Mouse (Mus musculus): ENCODE results near the gene Rasef.
"Not testable (repeated sequence)": the region's sequence is repeated elsewhere in the genome, so short reads cannot be mapped to it uniquely, and the experiment has no call there.

The Rasef gene

DNA sequence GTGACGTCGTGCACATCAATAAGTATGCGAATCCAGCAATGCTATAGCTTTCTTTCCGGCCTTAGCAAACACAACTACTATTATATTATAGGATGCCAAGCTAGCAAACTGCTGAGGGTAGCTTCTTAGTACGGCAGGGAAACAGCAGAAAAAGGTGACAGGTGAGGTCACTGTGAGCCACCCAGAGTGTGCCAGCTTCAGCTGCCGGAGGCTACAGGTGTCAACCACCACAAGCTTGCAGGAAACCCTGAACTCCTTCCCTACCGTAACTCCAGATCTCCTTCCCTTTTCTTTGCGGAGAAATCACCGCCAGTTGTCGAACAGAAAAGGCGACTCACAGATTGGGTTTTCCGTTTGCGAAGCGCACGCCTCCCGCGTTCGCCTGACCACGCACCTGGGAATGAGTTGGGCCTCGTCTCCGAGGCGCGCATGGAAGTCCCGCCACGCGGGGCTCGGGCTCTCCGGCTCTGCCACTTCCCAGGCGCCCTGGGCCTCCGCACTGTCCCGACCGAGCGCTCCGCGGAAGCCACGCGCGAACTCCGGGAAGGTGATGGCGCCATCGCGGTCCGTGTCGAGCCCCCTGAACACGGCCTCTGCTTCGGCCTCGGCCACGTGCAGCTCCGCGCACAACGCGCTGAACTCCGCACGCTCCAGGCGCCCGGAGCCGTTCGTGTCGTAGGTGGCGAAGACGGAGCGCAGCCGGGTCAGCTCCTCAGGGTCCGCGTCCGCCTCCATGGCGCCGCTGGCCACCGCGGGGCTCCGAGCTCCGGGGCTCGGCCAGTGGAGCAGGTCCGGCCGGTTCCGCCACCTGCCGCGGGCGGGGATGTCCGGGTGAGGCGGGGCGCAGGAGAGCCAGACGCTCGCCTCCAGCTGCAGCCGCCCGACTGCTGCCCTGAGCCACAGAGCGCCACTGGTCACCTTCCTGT lies at the start of gene Rasef:
TSS of gene Rasef (minus strand) at position 735 of the 926 bp plus-strand sequence.
- no peak for DNase-seq (ENCODE audit: low read depth, low spot score)

DNA sequence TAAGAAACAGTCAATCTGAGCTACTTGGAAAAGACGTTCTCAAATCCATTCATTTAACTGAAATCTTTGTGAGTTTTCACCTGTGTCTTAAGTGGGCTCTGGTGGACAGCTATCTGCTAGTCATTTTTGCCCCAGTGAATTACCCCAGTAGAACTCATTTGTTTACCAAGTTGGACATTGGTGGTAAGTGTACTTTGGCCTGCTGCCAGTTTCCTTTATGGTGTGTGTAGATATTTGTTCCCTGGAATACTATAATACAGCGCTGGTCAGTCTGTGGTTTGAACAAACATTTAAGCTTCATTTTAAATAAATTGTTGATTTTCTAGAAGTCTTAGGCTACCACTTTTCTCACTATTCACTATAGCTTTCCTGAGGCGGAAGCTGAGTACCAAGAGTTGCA lies 35.8 kb upstream of the Rasef start:
- no peak for DNase-seq (ENCODE audit: low read depth, low spot score)

DNA sequence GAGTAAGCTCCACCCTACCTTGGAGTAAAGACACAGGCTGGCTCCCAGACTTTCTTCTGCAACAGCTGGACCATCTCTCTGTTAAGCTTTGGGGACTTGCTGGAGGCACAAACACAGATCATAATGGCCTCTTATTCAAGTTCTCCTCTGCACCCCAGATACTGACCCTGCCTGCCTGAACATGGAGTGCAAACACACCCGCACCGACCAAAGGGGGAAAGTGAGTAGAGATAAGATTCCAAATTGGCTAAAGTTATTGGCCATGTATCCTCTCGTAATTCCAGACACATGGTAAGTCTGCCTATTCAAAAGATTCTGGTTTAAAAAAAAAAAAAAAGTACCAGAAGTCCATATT lies 369 bp upstream of the Rasef start:
- DNase-seq (ENCODE audit: low read depth, low spot score) = no peak

DNA sequence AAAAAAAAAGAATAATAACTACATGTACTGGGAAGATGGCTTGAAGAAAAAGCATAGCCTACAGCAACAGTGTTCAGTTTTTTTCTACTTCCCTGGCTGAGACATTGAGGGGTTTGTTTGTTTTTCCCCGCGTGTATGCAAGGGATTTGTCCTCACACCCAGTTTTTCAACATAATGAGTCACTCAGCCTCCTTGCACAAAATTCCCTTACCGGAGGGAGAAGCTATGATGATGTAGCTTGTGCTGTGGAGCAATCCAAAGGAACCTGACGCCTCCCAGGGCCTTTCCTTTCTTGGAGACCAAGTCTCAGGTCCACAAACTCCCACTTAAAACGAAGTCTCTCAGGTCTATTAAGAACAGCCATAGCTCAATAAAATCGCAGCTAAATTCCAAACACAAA lies 1.3 kb downstream of the Rasef start:
- no peak for DNase-seq (ENCODE audit: low read depth, low spot score)

DNA sequence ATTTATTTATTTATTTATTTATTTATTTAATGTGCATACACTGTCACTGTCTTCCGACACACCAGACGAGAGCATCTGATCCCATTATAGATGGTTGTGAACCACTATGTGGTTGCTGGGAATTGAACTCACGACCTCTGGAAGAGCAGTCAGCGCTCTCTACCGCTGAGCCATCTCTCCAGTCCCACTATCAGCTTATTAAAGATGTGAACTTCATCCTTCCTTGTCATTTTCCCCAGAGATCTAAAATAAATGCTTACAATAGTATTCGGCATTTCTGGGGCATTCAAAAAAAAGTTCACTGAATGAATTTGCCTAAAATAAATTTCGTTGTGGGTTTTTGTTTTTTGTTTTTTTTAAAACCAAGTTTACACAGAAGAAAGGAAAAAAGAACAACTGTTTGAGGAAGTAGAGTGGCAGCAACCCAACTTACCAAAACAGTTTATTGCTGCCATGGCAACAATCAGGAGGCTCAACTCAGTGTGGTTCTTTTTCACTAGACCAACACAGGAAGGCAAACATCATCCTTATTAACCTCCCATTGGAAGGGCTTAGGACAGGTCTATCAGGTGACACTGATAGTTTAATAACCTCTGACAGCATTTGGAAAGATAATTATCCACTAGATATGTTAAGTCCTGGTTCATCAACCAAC lies 2.6 kb downstream of the Rasef start:
- DNase-seq (ENCODE audit: low read depth, low spot score) = peak; percentile 7

DNA sequence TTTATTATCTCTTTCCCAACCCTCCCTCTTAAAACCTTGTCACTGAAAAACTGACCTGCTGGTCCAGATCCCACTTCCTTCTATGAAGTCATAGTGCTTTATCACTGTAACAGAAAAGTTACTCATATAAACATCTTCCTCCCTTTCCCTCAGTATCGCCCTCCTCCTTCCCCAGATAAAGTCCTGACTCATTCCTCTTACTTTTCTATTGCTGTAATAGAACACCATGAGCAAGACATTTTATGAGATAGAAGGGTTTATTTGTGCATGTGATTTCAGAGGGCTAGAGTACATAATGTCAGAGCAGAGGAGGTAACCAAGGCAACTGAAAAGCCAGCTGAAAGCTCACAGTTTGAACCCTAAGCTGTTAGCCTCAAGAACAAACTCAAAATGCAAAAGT lies 6.6 kb downstream of the Rasef start:
- DNase-seq (ENCODE audit: low read depth, low spot score) = no peak

DNA sequence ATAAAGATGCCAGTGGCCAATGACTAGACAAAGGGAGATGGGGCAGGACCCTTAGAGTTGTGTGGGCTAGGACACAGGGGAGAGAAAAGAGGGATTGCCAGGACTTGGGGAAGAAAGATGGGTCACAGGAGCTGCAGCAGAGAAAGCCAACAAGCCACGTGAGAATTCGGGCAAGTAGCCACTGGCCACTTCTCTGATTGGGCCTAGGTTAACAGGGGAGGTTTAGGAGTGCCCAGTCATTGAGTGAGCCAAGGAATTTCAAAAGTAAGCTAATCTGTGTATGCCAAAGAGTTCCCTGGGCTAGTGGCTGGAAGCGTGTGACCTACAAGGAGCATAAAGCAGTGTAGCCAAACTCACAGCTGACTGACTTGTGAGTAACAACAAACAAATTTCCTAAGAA lies 9.7 kb downstream of the Rasef start:
- DNase-seq (ENCODE audit: low read depth, low spot score) = no peak

DNA sequence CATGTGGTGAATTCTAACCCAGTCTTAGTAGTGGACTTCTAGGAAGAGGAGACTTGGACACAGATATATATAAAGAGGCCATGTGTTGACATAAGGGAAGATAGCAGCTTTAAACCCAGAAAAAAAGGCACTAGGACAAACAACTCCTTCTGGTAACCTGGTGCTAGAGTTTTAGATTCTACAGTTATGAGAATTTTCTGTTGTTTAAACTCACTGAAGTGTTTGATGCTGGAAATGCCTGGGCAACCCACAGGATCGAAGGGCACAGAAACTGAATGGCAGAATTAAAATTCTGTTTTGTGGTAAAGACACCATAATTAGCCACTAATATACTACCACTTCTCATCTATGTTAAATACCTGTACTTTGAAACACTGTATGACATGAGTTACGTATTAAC lies 15.5 kb downstream of the Rasef start:
- no peak for DNase-seq (ENCODE audit: low read depth, low spot score)

DNA sequence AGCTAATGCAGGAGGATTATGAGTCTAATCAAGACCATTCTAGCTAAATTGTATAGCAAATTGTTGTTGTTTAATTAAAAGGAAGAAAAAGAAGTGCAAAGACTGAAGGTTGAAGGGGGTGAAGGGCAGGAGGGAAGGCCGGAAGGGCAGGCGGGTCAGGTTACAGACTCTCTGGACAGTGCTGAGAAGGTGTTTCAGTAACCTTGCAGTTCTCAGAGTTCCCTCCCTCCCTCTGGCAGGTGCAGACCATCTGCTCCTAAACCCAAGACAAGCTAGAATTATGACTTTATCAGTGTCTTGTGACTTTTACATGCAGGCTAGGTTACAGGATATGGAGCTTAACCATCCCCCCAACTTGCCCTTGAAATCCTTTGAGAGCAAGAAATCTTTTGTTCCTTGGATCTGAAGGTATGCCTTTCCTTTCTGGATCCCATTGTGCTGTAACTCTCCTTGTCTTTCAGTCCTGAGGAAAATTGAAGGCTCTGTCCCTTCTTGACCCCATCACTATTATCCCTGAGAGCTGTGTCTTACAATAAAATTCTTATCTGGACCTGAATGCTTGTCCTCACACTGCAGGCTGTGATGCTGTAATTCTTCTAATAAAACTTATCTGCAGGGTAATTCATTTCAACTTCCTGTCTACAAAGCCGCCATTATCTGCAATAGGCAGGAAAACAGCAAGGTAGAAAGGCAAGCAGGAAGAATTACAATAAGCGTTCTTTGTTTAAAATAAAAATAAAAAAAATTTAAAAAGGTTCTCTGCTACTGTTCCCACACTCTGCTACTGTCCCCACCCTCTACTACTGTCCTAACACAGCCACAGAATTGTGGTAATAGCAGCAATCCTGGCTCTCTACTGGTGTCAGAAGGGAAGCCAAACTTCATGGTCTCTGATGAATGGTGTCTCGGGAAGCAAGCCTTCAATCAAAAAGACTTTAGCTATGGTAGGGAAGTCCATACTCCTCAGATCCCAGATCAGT lies 16.7 kb downstream of the Rasef start:
- no peak for DNase-seq (ENCODE audit: low read depth, low spot score)

DNA sequence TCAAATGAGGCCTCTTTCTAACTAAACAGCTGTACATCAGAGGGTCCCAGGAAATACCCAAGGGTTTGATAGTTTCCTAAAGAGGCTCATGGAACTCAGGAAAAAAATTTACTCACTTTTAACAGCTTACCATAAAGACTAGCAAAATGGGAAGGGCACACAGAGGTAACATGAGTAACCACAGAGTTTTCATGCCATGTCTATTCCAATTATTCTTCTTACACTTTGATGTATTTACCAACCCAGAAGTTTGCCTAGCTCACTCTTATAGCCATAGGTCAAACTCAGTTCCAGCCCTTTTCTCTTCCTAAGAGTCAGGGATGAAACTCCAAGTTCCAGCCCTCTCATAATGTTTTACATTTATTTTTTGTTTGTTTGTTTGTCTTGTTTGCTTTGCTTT lies 18.8 kb downstream of the Rasef start:
- DNase-seq (ENCODE audit: low read depth, low spot score) = no peak

DNA sequence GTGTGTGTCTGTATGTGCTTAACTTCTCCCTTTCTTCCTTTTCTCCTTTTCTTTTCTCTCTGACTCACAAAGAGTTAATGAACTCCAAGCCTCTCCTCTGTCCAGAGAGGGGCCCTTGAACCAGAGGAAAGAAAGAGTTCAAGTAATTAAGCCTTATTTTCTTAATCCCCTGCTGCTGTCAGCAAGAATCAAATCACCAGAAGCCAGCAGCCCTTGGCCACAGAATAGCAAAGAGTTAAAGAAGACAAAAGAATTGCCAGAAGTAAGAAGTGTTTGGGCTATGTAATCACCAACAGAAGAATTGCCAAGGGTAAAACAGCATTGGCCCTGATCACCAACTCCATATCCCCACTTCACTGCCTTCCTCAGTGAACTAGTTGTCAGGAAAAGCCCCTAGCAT lies 20.2 kb downstream of the Rasef start:
- no peak for DNase-seq (ENCODE audit: low read depth, low spot score)

DNA sequence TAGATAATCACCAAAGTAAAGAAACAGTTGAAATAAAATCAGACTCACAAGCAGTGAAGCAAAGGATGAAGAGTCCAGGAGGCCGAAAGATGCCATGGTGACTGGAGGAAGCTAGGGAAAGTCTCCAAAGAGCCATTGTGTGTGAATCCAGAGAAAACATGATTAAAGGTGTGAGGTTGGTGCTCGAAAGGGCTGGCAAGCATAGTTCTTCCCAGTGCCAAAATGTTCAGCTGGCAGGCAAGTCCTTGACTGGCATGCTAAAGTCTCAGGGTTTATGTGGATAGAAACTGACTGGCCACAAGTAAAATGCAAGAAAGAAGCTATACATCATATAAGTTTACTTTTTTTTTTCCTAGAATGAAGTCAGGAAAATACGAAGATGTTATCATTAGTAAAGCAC lies 22.6 kb downstream of the Rasef start:
- no peak for DNase-seq (ENCODE audit: low read depth, low spot score)

DNA sequence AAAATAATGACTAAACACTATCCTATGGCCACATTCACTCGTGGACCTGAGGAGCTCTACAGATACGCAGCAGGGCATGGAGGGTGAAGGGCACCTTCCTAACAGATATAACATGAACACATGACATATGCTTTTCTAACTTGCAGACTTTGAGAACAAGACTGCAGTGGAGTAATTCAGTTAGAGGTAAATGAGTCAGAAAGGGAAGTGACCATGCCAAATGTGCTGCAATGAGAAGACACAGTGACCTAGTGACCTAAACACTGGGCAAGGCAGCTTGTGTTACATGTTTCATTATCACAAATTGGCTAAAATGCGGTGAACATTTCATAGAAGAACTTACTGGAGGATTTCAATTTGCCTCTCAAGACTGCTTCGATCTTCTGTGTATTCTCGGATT lies 42.6 kb downstream of the Rasef start:
- peak; percentile 5 for DNase-seq (ENCODE audit: low read depth, low spot score)

DNA sequence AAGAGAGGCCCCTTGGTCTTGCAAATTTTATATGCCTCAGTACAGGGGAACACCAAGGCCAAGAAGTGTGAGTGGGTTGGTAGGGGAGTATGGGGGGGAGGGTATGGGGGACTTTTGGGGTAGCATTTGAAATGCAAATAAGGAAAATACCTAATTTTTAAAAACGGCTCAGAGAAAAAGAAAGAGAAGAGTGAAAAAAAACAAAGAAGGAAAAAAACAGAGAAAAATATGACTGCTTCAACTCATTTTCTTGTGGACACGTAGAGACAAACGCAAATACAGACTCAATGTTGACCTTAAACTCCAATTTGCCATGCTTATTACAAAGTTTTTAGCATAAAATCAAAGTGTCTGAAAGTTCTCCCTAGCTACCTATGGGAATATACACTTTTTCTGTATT lies 51.4 kb downstream of the Rasef start:
- no peak for DNase-seq (ENCODE audit: low read depth, low spot score)

DNA sequence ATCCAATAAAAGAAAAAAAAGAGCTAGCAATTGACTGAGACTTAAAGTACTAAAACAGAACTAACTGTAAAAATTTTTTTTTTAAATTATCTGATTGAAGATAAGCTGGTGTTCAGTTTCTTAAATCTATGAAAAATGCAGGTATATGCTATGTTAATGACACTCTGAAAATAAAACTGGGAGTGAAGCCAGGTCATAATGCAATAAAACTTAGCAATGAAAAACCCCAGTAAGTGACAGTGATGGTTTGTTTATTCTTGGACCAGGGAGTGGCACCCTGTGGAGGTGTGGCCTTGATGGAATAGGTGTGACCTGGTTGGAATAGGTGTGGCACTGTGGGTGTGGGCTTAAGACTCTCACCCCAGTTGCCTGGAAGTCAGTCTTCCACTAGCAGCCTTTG lies 71.0 kb downstream of the Rasef start:
- DNase-seq (ENCODE audit: low read depth, low spot score) = no peak

DNA sequence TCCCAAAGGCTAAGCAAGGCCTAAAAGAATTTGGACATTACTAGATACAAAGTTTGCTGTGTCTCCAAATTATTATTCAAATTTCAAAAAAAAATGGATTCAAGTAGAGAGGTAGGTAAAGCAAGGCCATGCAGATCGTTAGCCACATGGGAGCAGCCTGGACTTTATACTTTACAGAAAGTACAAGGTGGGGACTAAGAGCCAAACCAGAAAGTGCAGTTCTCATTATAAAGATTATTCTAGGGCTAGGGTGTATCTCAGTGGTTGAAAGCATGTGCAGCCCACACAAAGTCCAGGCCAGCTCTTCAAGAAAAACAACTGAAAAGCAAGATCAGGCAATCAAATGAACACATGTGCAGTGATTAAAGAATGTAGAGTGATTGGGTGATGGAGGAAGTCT lies 72.0 kb downstream of the Rasef start:
- DNase-seq (ENCODE audit: low read depth, low spot score) = no peak

DNA sequence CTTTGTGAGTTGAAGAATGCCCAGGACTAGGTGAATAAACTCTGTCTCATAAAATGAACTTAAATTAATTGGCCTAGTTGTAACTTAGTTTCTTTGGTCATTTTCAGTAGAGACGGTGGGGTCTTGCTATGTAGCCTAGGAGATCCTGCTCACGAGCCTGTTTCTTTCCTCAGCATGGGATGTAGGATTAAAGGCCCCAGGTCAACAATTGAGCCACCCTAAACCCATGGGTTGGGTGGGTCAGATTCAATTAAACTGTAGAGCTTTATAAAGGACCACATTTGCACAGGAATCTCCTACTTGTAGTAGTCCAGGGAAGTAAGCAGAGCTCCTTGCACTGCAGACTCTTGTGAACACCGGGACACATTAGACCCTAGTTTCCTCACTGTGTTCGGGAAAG lies 107.6 kb downstream of the Rasef start, which contains the start of gene Gm428:
TSS of gene Gm428 (plus strand) at position 301 of the 400 bp plus-strand sequence.
- DNase-seq (ENCODE audit: low read depth, low spot score) = not testable (repeated sequence)

DNA sequence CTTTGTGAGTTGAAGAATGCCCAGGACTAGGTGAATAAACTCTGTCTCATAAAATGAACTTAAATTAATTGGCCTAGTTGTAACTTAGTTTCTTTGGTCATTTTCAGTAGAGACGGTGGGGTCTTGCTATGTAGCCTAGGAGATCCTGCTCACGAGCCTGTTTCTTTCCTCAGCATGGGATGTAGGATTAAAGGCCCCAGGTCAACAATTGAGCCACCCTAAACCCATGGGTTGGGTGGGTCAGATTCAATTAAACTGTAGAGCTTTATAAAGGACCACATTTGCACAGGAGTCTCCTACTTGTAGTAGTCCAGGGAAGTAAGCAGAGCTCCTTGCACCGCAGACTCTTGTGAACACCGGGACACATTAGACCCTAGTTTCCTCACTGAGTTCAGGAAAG lies 122.7 kb downstream of the Rasef start, which contains the start of gene Gm11239:
TSS of gene Gm11239 (plus strand) at position 301 of the 400 bp plus-strand sequence.
- DNase-seq (ENCODE audit: low read depth, low spot score) = not testable (repeated sequence)

Data from A20 (cell line).